Mouse (Mus musculus): Measurements from ENCODE around the gene Cyfip1. TPM values are rescaled to one million over a fixed set of nuclear protein-coding genes. Genes with fewer than 3 reads are reported as not detected.
A peak's percentile ranks its signal among the peaks of the same experiment; 100 is the strongest.

Cyfip1 gene
- polyA plus RNA-seq, 1 experiment from 2014 or later = 62.1 TPM

- ATAC-seq = 0 out of 2 replicates have a peak, but pooled peaks have one; percentile 18
- H3K27me3 ChIP-seq (replicated peaks; ENCODE audit: control insufficient read depth, insufficient read depth, low read length) = no peaks in the 10 kb centered on the region
- no peaks in the 10 kb centered on the region for H3K36me3 ChIP-seq (ENCODE audit: control insufficient read depth, insufficient read depth)
- peaks cover 6% of the 10 kb centered on the region for H3K4me1 ChIP-seq (replicated peaks; ENCODE audit: control insufficient read depth, insufficient read depth, low read length)
- H3K4me3 ChIP-seq (replicated peaks; ENCODE audit: low read length) = no peak overlapping the region
- no peaks in the 10 kb centered on the region for H3K9me3 ChIP-seq (ENCODE audit: control insufficient read depth, low read length)
- no peak overlapping the region for H3K9ac ChIP-seq (replicated peaks; ENCODE audit: low read depth, low read length)
- 79% methylated on average over 2 of the region's 2 CpGs for WGBS
- H3K27ac ChIP-seq (ENCODE audit: low read length) = no peak overlapping the region
- no peak overlapping the region for H3K4me2 ChIP-seq (ENCODE audit: low read length)
Observed at GRCm38 (mm10) chr7:55859518-55859872, 17.9 kb downstream of the Cyfip1 start.

- Histone ChIP-seq H3K27me3 (replicated peaks; ENCODE audit: control insufficient read depth, insufficient read depth, low read length) (no peaks in the 10 kb centered on the region), H3K4me2 (ENCODE audit: low read length) (no peak overlapping the region), H3K36me3 (ENCODE audit: control insufficient read depth, insufficient read depth) (no peaks in the 10 kb centered on the region), H3K4me1 (replicated peaks; ENCODE audit: control insufficient read depth, insufficient read depth, low read length) (peaks cover 6% of the 10 kb centered on the region), H3K9me3 (ENCODE audit: control insufficient read depth, low read length) (no peaks in the 10 kb centered on the region), H3K27ac (ENCODE audit: low read length) (no peak overlapping the region), H3K4me3 (replicated peaks; ENCODE audit: low read length) (no peak overlapping the region), H3K9ac (replicated peaks; ENCODE audit: low read depth, low read length) (no peak overlapping the region)
- ATAC-seq = 0 out of 2 replicates have a peak, but pooled peaks have one; percentile 11
- WGBS = 75% methylated on average over 6 of the region's 6 CpGs
Observed at GRCm38 (mm10) chr7:55859956-55860355, 18.4 kb downstream of the Cyfip1 start.

- H3K27ac ChIP-seq (ENCODE audit: low read length) = no peak overlapping the region
- no peak overlapping the region for H3K4me3 ChIP-seq (replicated peaks; ENCODE audit: low read length)
- H3K9ac ChIP-seq (replicated peaks; ENCODE audit: low read depth, low read length) = no peak overlapping the region
- H3K36me3 ChIP-seq (ENCODE audit: control insufficient read depth, insufficient read depth) = no peaks in the 10 kb centered on the region
- no peaks in the 10 kb centered on the region for H3K27me3 ChIP-seq (replicated peaks; ENCODE audit: control insufficient read depth, insufficient read depth, low read length)
- no peaks in the 10 kb centered on the region for H3K9me3 ChIP-seq (ENCODE audit: control insufficient read depth, low read length)
- no peak overlapping the region for H3K4me2 ChIP-seq (ENCODE audit: low read length)
- no peak for ATAC-seq
- WGBS = 95% methylated on average over 4 of the region's 4 CpGs
- H3K4me1 ChIP-seq (replicated peaks; ENCODE audit: control insufficient read depth, insufficient read depth, low read length) = peaks cover 9% of the 10 kb centered on the region
Observed at GRCm38 (mm10) chr7:55861175-55861574, 19.6 kb downstream of the Cyfip1 start.

GRCm38 (mm10) chr7:55865044-55865443 is 23.5 kb downstream of the Cyfip1 start:
- no peak for ATAC-seq
- Histone ChIP-seq H3K4me3 (replicated peaks; ENCODE audit: low read length) (no peak overlapping the region), H3K27me3 (replicated peaks; ENCODE audit: control insufficient read depth, insufficient read depth, low read length) (no peaks in the 10 kb centered on the region), H3K9me3 (ENCODE audit: control insufficient read depth, low read length) (no peaks in the 10 kb centered on the region), H3K27ac (ENCODE audit: low read length) (no peak overlapping the region), H3K9ac (replicated peaks; ENCODE audit: low read depth, low read length) (no peak overlapping the region), H3K4me1 (replicated peaks; ENCODE audit: control insufficient read depth, insufficient read depth, low read length) (peaks cover 3% of the 10 kb centered on the region), H3K36me3 (ENCODE audit: control insufficient read depth, insufficient read depth) (no peaks in the 10 kb centered on the region), H3K4me2 (ENCODE audit: low read length) (no peak overlapping the region)

GRCm38 (mm10) chr7:55865750-55866416 is 24.3 kb downstream of the Cyfip1 start:
- Histone ChIP-seq H3K4me3 (replicated peaks; ENCODE audit: low read length) (no peak overlapping the region), H3K4me1 (replicated peaks; ENCODE audit: control insufficient read depth, insufficient read depth, low read length) (peaks cover 2% of the 10 kb centered on the region; the same call in 1 of the 2 replicates), H3K9me3 (ENCODE audit: control insufficient read depth, low read length) (no peaks in the 10 kb centered on the region), H3K27me3 (replicated peaks; ENCODE audit: control insufficient read depth, insufficient read depth, low read length) (no peaks in the 10 kb centered on the region), H3K36me3 (ENCODE audit: control insufficient read depth, insufficient read depth) (no peaks in the 10 kb centered on the region), H3K27ac (ENCODE audit: low read length) (no peak overlapping the region), H3K9ac (replicated peaks; ENCODE audit: low read depth, low read length) (no peak overlapping the region), H3K4me2 (ENCODE audit: low read length) (no peak overlapping the region)
- ATAC-seq = 0 out of 2 replicates have a peak, but pooled peaks have one; percentile 29
- 70% methylated on average over 8 of the region's 8 CpGs for WGBS

- Histone ChIP-seq H3K27me3 (replicated peaks; ENCODE audit: control insufficient read depth, insufficient read depth, low read length) (no peaks in the 10 kb centered on the region), H3K4me3 (replicated peaks; ENCODE audit: low read length) (no peak overlapping the region), H3K4me2 (ENCODE audit: low read length) (no peak overlapping the region), H3K4me1 (replicated peaks; ENCODE audit: control insufficient read depth, insufficient read depth, low read length) (peaks cover 2% of the 10 kb centered on the region; the same call in 1 of the 2 replicates), H3K9ac (replicated peaks; ENCODE audit: low read depth, low read length) (no peak overlapping the region), H3K27ac (ENCODE audit: low read length) (no peak overlapping the region), H3K9me3 (ENCODE audit: control insufficient read depth, low read length) (no peaks in the 10 kb centered on the region), H3K36me3 (ENCODE audit: control insufficient read depth, insufficient read depth) (0 out of 2 replicates have a peak, but pooled peaks cover 2% of the 10 kb centered on the region)
- 72% methylated on average over 7 of the region's 7 CpGs for WGBS
- ATAC-seq = no peak
Observed at GRCm38 (mm10) chr7:55868247-55868646, 26.7 kb downstream of the Cyfip1 start.

GRCm38 (mm10) chr7:55869220-55869619 is 27.7 kb downstream of the Cyfip1 start:
- Histone ChIP-seq H3K4me3 (replicated peaks; ENCODE audit: low read length) (no peak overlapping the region), H3K27ac (ENCODE audit: low read length) (no peak overlapping the region), H3K4me2 (ENCODE audit: low read length) (no peak overlapping the region), H3K9me3 (ENCODE audit: control insufficient read depth, low read length) (no peaks in the 10 kb centered on the region), H3K4me1 (replicated peaks; ENCODE audit: control insufficient read depth, insufficient read depth, low read length) (peaks cover 2% of the 10 kb centered on the region; the same call in 1 of the 2 replicates), H3K36me3 (ENCODE audit: control insufficient read depth, insufficient read depth) (0 out of 2 replicates have a peak, but pooled peaks cover 5% of the 10 kb centered on the region), H3K9ac (replicated peaks; ENCODE audit: low read depth, low read length) (no peak overlapping the region), H3K27me3 (replicated peaks; ENCODE audit: control insufficient read depth, insufficient read depth, low read length) (no peaks in the 10 kb centered on the region)
- no peak for ATAC-seq
- 72% methylated on average over 3 of the region's 3 CpGs for WGBS

- peak; percentile 43; the same call in 1 of the 2 replicates for ATAC-seq
- Histone ChIP-seq H3K27ac (ENCODE audit: low read length) (no peak overlapping the region), H3K36me3 (ENCODE audit: control insufficient read depth, insufficient read depth) (peaks cover 11% of the 10 kb centered on the region; the same call in 1 of the 2 replicates)
Observed at GRCm38 (mm10) chr7:55870340-55871020, 28.9 kb downstream of the Cyfip1 start.

GRCm38 (mm10) chr7:55871476-55871875 is 29.9 kb downstream of the Cyfip1 start:
- no peaks in the 10 kb centered on the region for H3K4me1 ChIP-seq (replicated peaks; ENCODE audit: control insufficient read depth, insufficient read depth, low read length)
- H3K9me3 ChIP-seq (ENCODE audit: control insufficient read depth, low read length) = no peaks in the 10 kb centered on the region
- no peak for ATAC-seq
- H3K27ac ChIP-seq (ENCODE audit: low read length) = no peak overlapping the region
- H3K4me2 ChIP-seq (ENCODE audit: low read length) = no peak overlapping the region
- no peak overlapping the region for H3K4me3 ChIP-seq (replicated peaks; ENCODE audit: low read length)
- no peaks in the 10 kb centered on the region for H3K27me3 ChIP-seq (replicated peaks; ENCODE audit: control insufficient read depth, insufficient read depth, low read length)
- peaks cover 11% of the 10 kb centered on the region; the same call in 1 of the 2 replicates for H3K36me3 ChIP-seq (ENCODE audit: control insufficient read depth, insufficient read depth)
- 71% methylated on average over 5 of the region's 5 CpGs for WGBS
- H3K9ac ChIP-seq (replicated peaks; ENCODE audit: low read depth, low read length) = no peak overlapping the region

More at GRCm38 (mm10) chr7:55870340-55871020, 28.9 kb downstream of the Cyfip1 start:
- no peak overlapping the region for H3K9ac ChIP-seq (replicated peaks; ENCODE audit: low read depth, low read length)
- no peak overlapping the region for H3K4me3 ChIP-seq (replicated peaks; ENCODE audit: low read length)
- no peaks in the 10 kb centered on the region for H3K9me3 ChIP-seq (ENCODE audit: control insufficient read depth, low read length)
- no peaks in the 10 kb centered on the region for H3K27me3 ChIP-seq (replicated peaks; ENCODE audit: control insufficient read depth, insufficient read depth, low read length)
- H3K4me1 ChIP-seq (replicated peaks; ENCODE audit: control insufficient read depth, insufficient read depth, low read length) = peaks cover 2% of the 10 kb centered on the region; the same call in 1 of the 2 replicates
- WGBS = 81% methylated on average over 6 of the region's 6 CpGs
- H3K4me2 ChIP-seq (ENCODE audit: low read length) = no peak overlapping the region

Measured in forebrain, embryonic 16.5 days (tissue).